Mouse (Mus musculus) forebrain, embryonic 14.5 days (tissue): Measurements from ENCODE around the gene Ankle1. TPM values are rescaled to one million over a fixed set of nuclear protein-coding genes. Genes with fewer than 3 reads are reported as not detected.
"Not testable (repeated sequence)": the region's sequence is repeated elsewhere in the genome, so short reads cannot be mapped to it uniquely, and the experiment has no call there.

ENCODE experiments used
- ATAC-seq: fragments of 200-750 bp; cut with Nextera tagmentation; 2 replicates; pipeline ENCODE4 v1.8.0; 2017; ENCODE audit warnings: mild to moderate bottlenecking, moderate library complexity
- DNase-seq: peaks from one replicate; pipeline ENCODE4 v3.0.0-alpha.2; 2015; ENCODE audit warnings: low spot score
- H3K27ac ChIP-seq: fragments of 300-500 bp; sonication (generic); 2 replicates; pipeline ENCODE4 v1.5.1; 2014; ENCODE audit warnings: low read depth, mild to moderate bottlenecking, control low read depth, low read length, moderate library complexity
- H3K27me3 ChIP-seq: fragments of 300-500 bp; sonication (generic); replicated peaks from 2 replicates; pipeline ENCODE4 v1.6.1; 2014; ENCODE audit warnings: low read length, control low read depth, mixed read lengths; ENCODE audit not compliant: control insufficient read depth, insufficient read depth
- H3K36me3 ChIP-seq: fragments of 300-500 bp; sonication (generic); 2 replicates; pipeline ENCODE4 v1.6.1; 2014; ENCODE audit warnings: low read length, control low read depth; ENCODE audit not compliant: control insufficient read depth, insufficient read depth
- H3K4me1 ChIP-seq: fragments of 300-500 bp; sonication (generic); 2 replicates; pipeline ENCODE4 v1.6.1; 2014; ENCODE audit warnings: antibody characterized with exemption, low read length, control low read depth; ENCODE audit not compliant: control insufficient read depth, insufficient read depth
- H3K4me2 ChIP-seq: fragments of 300-500 bp; sonication (generic); 2 replicates; pipeline ENCODE4 v1.6.1; 2014; ENCODE audit warnings: mild to moderate bottlenecking, control low read depth, low read length
- H3K4me3 ChIP-seq: fragments of 300-500 bp; sonication (generic); 2 replicates; pipeline ENCODE4 v1.5.1; 2014; ENCODE audit warnings: low read depth, low read length, control low read depth
- H3K9ac ChIP-seq: fragments of 300-500 bp; sonication (generic); 2 replicates; pipeline ENCODE4 v1.6.1; 2014; ENCODE audit warnings: mild to moderate bottlenecking, low read length, control low read depth, moderate library complexity
- H3K9me3 ChIP-seq: fragments of 300-500 bp; sonication (generic); replicated peaks from 2 replicates; pipeline ENCODE4 v1.6.1; 2016; ENCODE audit warnings: low read length, control low read depth, mixed read lengths; ENCODE audit not compliant: control insufficient read depth
- WGBS: fragments of 180-500 bp; shearing (Covaris S2); extraction: QIAGEN DNeasy Blood & Tissue Kit; methylation state at CpG from one replicate; pipeline ENCODE4 v1.1.7; 2014; 5-methylcytosine and 5-hydroxymethylcytosine counted together
- polyA plus RNA-seq: library from polyadenylated mRNA; unstranded; fragments of >200 nt; fragmentation: Nextera tagmentation; extraction: Ambion mirVana; gene quantifications from 2 replicates; pipeline ENCODE4 v1.2.1, GENCODE M21; 2014

The Ankle1 gene
- polyA plus RNA-seq, 1 experiment from 2014 or later: 4.3 TPM

- ATAC-seq: no peak
- Histone ChIP-seq H3K36me3 (no peaks in the 10 kb centered on the region), H3K4me2 (no peak overlapping the region), H3K4me1 (no peaks in the 10 kb centered on the region), H3K4me3 (no peak overlapping the region), H3K27me3 (no peaks in the 10 kb centered on the region), H3K9ac (no peak overlapping the region), H3K9me3 (no peaks in the 10 kb centered on the region), H3K27ac (no peak overlapping the region)
- no peak for DNase-seq
Measured at GRCm38 (mm10) chr8:71422121-71422520, 16.3 kb downstream of the Ankle1 start.

GRCm38 (mm10) chr8:71432935-71433334 lies 27.1 kb downstream of the Ankle1 start:
- not testable (repeated sequence) for H3K27me3 ChIP-seq, H3K36me3 ChIP-seq, H3K4me2 ChIP-seq, H3K27ac ChIP-seq, ATAC-seq, H3K4me3 ChIP-seq, DNase-seq, H3K9me3 ChIP-seq, H3K9ac ChIP-seq, H3K4me1 ChIP-seq
- 85% methylated on average over 1 of the region's 1 CpGs for WGBS

- H3K4me3 ChIP-seq: no peak overlapping the region
- H3K27ac ChIP-seq: no peak overlapping the region
- WGBS: 61% methylated on average over 3 of the region's 3 CpGs
- H3K4me2 ChIP-seq: no peak overlapping the region
- no peaks in the 10 kb centered on the region for H3K36me3 ChIP-seq
- H3K27me3 ChIP-seq: peaks cover 2% of the 10 kb centered on the region; the same call in 1 of the 2 replicates
- DNase-seq: no peak
- no peak overlapping the region for H3K9ac ChIP-seq
- no peak for ATAC-seq
- no peaks in the 10 kb centered on the region for H3K4me1 ChIP-seq
- 0 out of 2 replicates have a peak, but pooled peaks cover 3% of the 10 kb centered on the region for H3K9me3 ChIP-seq
Measured at GRCm38 (mm10) chr8:71437041-71437440, 31.2 kb downstream of the Ankle1 start.

GRCm38 (mm10) chr8:71441404-71441803 lies 35.6 kb downstream of the Ankle1 start:
- no peak overlapping the region for H3K27ac ChIP-seq
- no peaks in the 10 kb centered on the region for H3K36me3 ChIP-seq
- no peak overlapping the region for H3K4me2 ChIP-seq
- H3K4me3 ChIP-seq: no peak overlapping the region
- H3K4me1 ChIP-seq: no peaks in the 10 kb centered on the region
- DNase-seq (peak; percentile 89), ATAC-seq (peak; percentile 44; the same call in 1 of the 2 replicates)
- WGBS: under 1% methylated on average over 7 of the region's 7 CpGs
- peaks cover 3% of the 10 kb centered on the region; the same call in 1 of the 2 replicates for H3K27me3 ChIP-seq
- no peaks in the 10 kb centered on the region for H3K9me3 ChIP-seq
- H3K9ac ChIP-seq: no peak overlapping the region

- Histone ChIP-seq H3K4me3 (no peak overlapping the region), H3K27me3 (peaks cover 3% of the 10 kb centered on the region; the same call in 1 of the 2 replicates), H3K9me3 (no peaks in the 10 kb centered on the region), H3K36me3 (no peaks in the 10 kb centered on the region), H3K27ac (no peak overlapping the region), H3K4me2 (no peak overlapping the region), H3K4me1 (no peaks in the 10 kb centered on the region), H3K9ac (no peak overlapping the region)
- 84% methylated on average over 7 of the region's 7 CpGs for WGBS
- ATAC-seq (no peak), DNase-seq (no peak)
Measured at GRCm38 (mm10) chr8:71445096-71445495, 39.3 kb downstream of the Ankle1 start.

- ATAC-seq (no peak), DNase-seq (no peak)
- Histone ChIP-seq H3K36me3 (no peaks in the 10 kb centered on the region), H3K27me3 (no peaks in the 10 kb centered on the region), H3K4me1 (no peaks in the 10 kb centered on the region), H3K4me3 (no peak overlapping the region), H3K4me2 (no peak overlapping the region), H3K9ac (no peak overlapping the region), H3K9me3 (no peaks in the 10 kb centered on the region), H3K27ac (no peak overlapping the region)
- WGBS: 68% methylated on average over 4 of the region's 4 CpGs
Measured at GRCm38 (mm10) chr8:71451337-71451736, 45.5 kb downstream of the Ankle1 start.

- Histone ChIP-seq H3K4me3 (no peak overlapping the region), H3K9me3 (no peaks in the 10 kb centered on the region), H3K4me1 (no peaks in the 10 kb centered on the region), H3K27ac (no peak overlapping the region), H3K36me3 (peaks cover 3% of the 10 kb centered on the region), H3K27me3 (no peaks in the 10 kb centered on the region), H3K4me2 (no peak overlapping the region), H3K9ac (no peak overlapping the region)
- whole genome bisulfite sequencing: 52% methylated on average over 11 of the region's 11 CpGs
- no peak for ATAC-seq
- no peak for DNase-seq
Measured at GRCm38 (mm10) chr8:71451777-71452176, 46.0 kb downstream of the Ankle1 start.

- H3K4me2 ChIP-seq: no peak overlapping the region
- H3K4me1 ChIP-seq: no peaks in the 10 kb centered on the region
- ATAC-seq: no peak
- no peaks in the 10 kb centered on the region for H3K27me3 ChIP-seq
- no peak overlapping the region for H3K4me3 ChIP-seq
- 84% methylated on average over 2 of the region's 2 CpGs for WGBS
- peaks cover 12% of the 10 kb centered on the region for H3K36me3 ChIP-seq
- no peak for DNase-seq
- H3K9ac ChIP-seq: no peak overlapping the region
- no peak overlapping the region for H3K27ac ChIP-seq
- H3K9me3 ChIP-seq: no peaks in the 10 kb centered on the region
Measured at GRCm38 (mm10) chr8:71452669-71453068, 46.9 kb downstream of the Ankle1 start.

- peaks cover 30% of the 10 kb centered on the region for H3K36me3 ChIP-seq
- no peak overlapping the region for H3K9ac ChIP-seq
- H3K4me1 ChIP-seq: no peaks in the 10 kb centered on the region
- H3K27ac ChIP-seq: no peak overlapping the region
- no peaks in the 10 kb centered on the region for H3K27me3 ChIP-seq
- no peaks in the 10 kb centered on the region for H3K9me3 ChIP-seq
- no peak overlapping the region for H3K4me2 ChIP-seq
- WGBS: 82% methylated on average over 8 of the region's 8 CpGs
- DNase-seq: no peak
- no peak for ATAC-seq
- H3K4me3 ChIP-seq: no peak overlapping the region
Measured at GRCm38 (mm10) chr8:71454668-71455067, 48.9 kb downstream of the Ankle1 start.
